Mouse (Mus musculus) ES-E14 (cell line): ENCODE data around the gene Rybp.

Experiments
- MAFK ChIP-seq: IDR thresholded peaks from 2 replicates; pipeline ENCODE4 v1.6.1; 2014; ENCODE audit warnings: mild to moderate bottlenecking, low read depth, low read length, inconsistent platforms; ENCODE audit not compliant: insufficient read depth
- ZNF384 ChIP-seq: IDR thresholded peaks from 2 replicates; pipeline ENCODE4 v1.6.1; 2012; ENCODE audit warnings: low read depth, low read length, inconsistent platforms

DNA sequence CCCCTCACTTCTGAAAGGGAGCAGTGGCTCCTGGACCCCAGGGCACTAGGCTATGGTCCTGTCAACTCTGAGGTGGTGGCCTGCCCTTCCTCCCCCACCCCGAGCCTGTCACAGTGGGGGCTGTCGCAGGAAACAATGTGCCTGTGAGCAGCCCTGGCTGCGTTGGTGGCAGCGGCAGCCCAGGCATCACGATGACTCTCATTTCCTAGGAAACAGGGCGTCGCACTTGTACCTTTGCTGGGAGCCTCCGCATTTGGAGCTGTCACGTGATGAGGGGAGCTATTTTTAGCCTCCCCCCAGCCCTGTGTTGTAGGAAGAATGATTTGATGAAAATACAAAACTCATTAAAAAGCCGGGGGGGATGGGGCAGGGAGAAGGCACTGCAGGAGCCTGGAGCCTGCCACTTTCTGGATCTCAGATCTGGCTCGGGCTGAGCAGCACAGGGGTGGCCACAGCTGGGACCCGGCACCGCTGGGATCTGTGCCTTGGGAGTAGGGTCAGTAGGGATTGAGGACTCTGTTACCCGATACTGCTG, 80.5 kb downstream of the Rybp start:
- TF ChIP-seq MAFK (no peak), ZNF384 (no peak)
